Mouse (Mus musculus): ENCODE data around the gene Ccr7. TPM values are rescaled to one million over a fixed set of nuclear protein-coding genes. Genes with fewer than 3 reads are reported as not detected.

The Ccr7 gene
- polyA plus RNA-seq, 1 experiment from 2014 or later: 1.6 TPM

DNA sequence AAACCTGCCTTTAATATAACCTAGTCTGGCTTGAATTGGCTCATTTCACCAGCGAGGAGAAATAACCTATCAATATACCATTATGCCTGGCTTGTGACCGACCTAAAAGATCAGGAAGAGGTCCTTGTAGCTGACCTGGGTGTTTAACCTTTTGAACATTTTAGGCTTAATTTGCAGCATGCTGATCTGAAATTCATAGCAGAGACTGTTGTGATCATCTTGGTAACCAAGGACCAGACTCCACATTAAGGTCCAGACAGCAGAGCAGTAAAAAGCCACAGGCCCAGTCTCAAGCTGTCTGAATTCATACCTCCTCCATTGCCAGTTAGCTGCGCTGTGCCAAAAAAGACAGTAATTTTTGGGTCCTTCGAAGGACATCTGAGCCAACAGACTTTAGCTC is 59.1 kb downstream of the Ccr7 start:
- Histone ChIP-seq H3K4me3 (ENCODE audit: low read depth, low read length) (no peak overlapping the region), H3K36me3 (replicated peaks; ENCODE audit: insufficient read depth, low read length) (no peaks in the 10 kb centered on the region), H3K9ac (replicated peaks) (no peak overlapping the region), H3K9me3 (ENCODE audit: low read length) (no peaks in the 10 kb centered on the region; the same call in 1 of the 2 replicates), H3K27me3 (ENCODE audit: insufficient read depth, low read length) (no peaks in the 10 kb centered on the region), H3K27ac (ENCODE audit: low read depth) (no peak overlapping the region), H3K4me2 (ENCODE audit: low read depth, low read length) (no peak overlapping the region), H3K4me1 (ENCODE audit: insufficient read depth) (peaks cover 3% of the 10 kb centered on the region; the same call in 1 of the 2 replicates)
- TF ChIP-seq EP300 (IDR thresholded peaks at IDR 0.05; ENCODE audit: low read depth) (no peak), CTCF (IDR thresholded peaks at IDR 0.05; ENCODE audit: low read depth) (no peak)
- no peak for ATAC-seq
- 79% methylated on average over 4 of the region's 4 CpGs for WGBS (ENCODE audit: insufficient replicate concordance)
- no peak for DNase-seq

DNA sequence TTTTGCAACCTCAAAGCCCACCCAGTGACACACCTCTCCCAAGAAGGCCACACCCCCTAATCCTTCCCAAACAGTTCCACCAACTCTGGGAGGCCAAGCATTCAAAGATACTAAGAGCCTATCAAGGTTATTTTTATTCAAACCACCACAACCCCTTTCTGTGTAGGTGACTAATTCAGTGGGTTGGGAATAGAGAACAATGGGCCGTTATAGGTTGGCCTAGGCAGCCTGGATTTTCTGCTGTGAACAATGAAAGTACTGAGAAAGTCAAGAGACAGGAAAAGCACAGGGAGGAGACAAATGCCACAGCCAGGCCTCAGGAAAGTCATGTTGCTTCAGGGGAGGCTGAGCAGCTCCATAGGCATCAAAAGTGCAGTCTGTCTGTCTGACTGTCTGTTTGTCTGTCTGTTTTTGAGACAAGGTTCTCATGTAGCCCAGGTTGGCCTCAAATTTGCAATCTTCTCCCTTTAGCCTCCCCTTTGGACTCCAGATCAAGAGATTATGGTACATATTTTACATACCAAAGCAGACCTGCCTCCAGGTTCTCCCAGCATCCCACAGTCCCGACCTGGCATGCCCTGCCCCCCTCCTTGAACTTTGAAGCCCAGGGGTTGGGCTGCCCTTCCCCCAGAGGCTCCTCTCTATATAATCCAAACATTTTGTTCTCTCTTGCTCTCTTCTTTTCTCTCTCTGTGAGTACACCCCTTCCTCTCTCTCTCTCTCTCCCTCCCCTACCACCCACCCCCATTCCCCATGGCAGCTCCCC is 59.8 kb downstream of the Ccr7 start:
- H3K9me3 ChIP-seq (ENCODE audit: low read length): no peaks in the 10 kb centered on the region; the same call in 1 of the 2 replicates
- H3K9ac ChIP-seq (replicated peaks): no peak overlapping the region
- H3K27me3 ChIP-seq (ENCODE audit: insufficient read depth, low read length): no peaks in the 10 kb centered on the region
- no peak overlapping the region for H3K4me3 ChIP-seq (ENCODE audit: low read depth, low read length)
- WGBS (ENCODE audit: insufficient replicate concordance): 62% methylated on average over 2 of the region's 2 CpGs
- TF ChIP-seq CTCF (IDR thresholded peaks at IDR 0.05; ENCODE audit: low read depth) (no peak), EP300 (IDR thresholded peaks at IDR 0.05; ENCODE audit: low read depth) (no peak)
- H3K27ac ChIP-seq (ENCODE audit: low read depth): no peak overlapping the region
- ATAC-seq (no peak), DNase-seq (no peak)
- H3K4me1 ChIP-seq (ENCODE audit: insufficient read depth): peaks cover 3% of the 10 kb centered on the region; the same call in 1 of the 2 replicates
- H3K4me2 ChIP-seq (ENCODE audit: low read depth, low read length): no peak overlapping the region
- no peaks in the 10 kb centered on the region for H3K36me3 ChIP-seq (replicated peaks; ENCODE audit: insufficient read depth, low read length)

Other genes with a start within 250 kb of the Ccr7 start
- 19.1 and 22.3 TPM in 2 replicates for gene Cdc6, start 247.3 kb downstream of the Ccr7 start, polyA plus RNA-seq (2015; fragmentation: Nextera tagmentation; extraction: Ambion mirVana)
- 5.4 and 5.6 TPM in 2 replicates for gene Rara, start 227.3 kb downstream of the Ccr7 start, polyA plus RNA-seq (2015; fragmentation: Nextera tagmentation; extraction: Ambion mirVana)
- not detected in 2 replicates for gene Gjd3, start 172.1 kb downstream of the Ccr7 start, polyA plus RNA-seq (2015; fragmentation: Nextera tagmentation; extraction: Ambion mirVana)
- gene Top2a, start 130.9 kb downstream of the Ccr7 start, polyA plus RNA-seq (2015; fragmentation: Nextera tagmentation; extraction: Ambion mirVana): 74.3 and 90.2 TPM in 2 replicates
- gene Igfbp4, start 113.8 kb downstream of the Ccr7 start, polyA plus RNA-seq (2015; fragmentation: Nextera tagmentation; extraction: Ambion mirVana): 665 and 672 TPM in 2 replicates
- gene Tns4, start 65.8 kb downstream of the Ccr7 start, polyA plus RNA-seq (2015; fragmentation: Nextera tagmentation; extraction: Ambion mirVana): 0.25 and 0.31 TPM in 2 replicates
- gene Smarce1, start 75.9 kb upstream of the Ccr7 start, polyA plus RNA-seq (2015; fragmentation: Nextera tagmentation; extraction: Ambion mirVana): 57.4 and 61.0 TPM in 2 replicates
- 0.39 and 0.55 TPM in 2 replicates for gene Krt222, start 89.0 kb upstream of the Ccr7 start, polyA plus RNA-seq (2015; fragmentation: Nextera tagmentation; extraction: Ambion mirVana)
- gene Krt24, start 130.2 kb upstream of the Ccr7 start, polyA plus RNA-seq (2015; fragmentation: Nextera tagmentation; extraction: Ambion mirVana): not detected in 2 replicates
- gene Krt25, start 167.9 kb upstream of the Ccr7 start, polyA plus RNA-seq (2015; fragmentation: Nextera tagmentation; extraction: Ambion mirVana): 0.11 and 0.14 TPM in 2 replicates
- gene Krt26, start 182.9 kb upstream of the Ccr7 start, polyA plus RNA-seq (2015; fragmentation: Nextera tagmentation; extraction: Ambion mirVana): not detected in 2 replicates
- gene Krt27, start 196.0 kb upstream of the Ccr7 start, polyA plus RNA-seq (2015; fragmentation: Nextera tagmentation; extraction: Ambion mirVana): not detected in 2 replicates
- gene Krt28, start 219.8 kb upstream of the Ccr7 start, polyA plus RNA-seq (2015; fragmentation: Nextera tagmentation; extraction: Ambion mirVana): not detected in 2 replicates
- 6.3 and 7.0 TPM in 2 replicates for gene Krt10, start 234.3 kb upstream of the Ccr7 start, polyA plus RNA-seq (2015; fragmentation: Nextera tagmentation; extraction: Ambion mirVana)

Data from liver, postnatal 0 days (tissue).